Mouse (Mus musculus) limb, embryonic 13.5 days (tissue): Measurements from ENCODE around the gene Fli1. TPM values are rescaled to one million over a fixed set of nuclear protein-coding genes. Genes with fewer than 3 reads are reported as not detected.
A peak's percentile ranks its signal among the peaks of the same experiment; 100 is the strongest.

Source experiments
- ATAC-seq: fragments of 200-750 bp; cut with Nextera tagmentation; 2 replicates; pipeline ENCODE4 v1.8.0; 2017; ENCODE audit warnings: low read depth, moderate number of reproducible peaks, moderate TSS enrichment; ENCODE audit not compliant: low FRiP score
- H3K27ac ChIP-seq: fragments of 300-500 bp; sonication (generic); 2 replicates; pipeline ENCODE4 v1.5.1; 2015; ENCODE audit warnings: inconsistent platforms, mild to moderate bottlenecking, moderate library complexity
- H3K27me3 ChIP-seq: fragments of 300-500 bp; sonication (generic); 2 replicates; pipeline ENCODE4 v1.6.1; 2015; ENCODE audit warnings: mild to moderate bottlenecking, inconsistent platforms
- H3K36me3 ChIP-seq: fragments of 300-500 bp; sonication (generic); 2 replicates; pipeline ENCODE4 v1.6.1; 2015; ENCODE audit warnings: inconsistent platforms, mild to moderate bottlenecking, moderate library complexity
- H3K4me1 ChIP-seq: fragments of 300-500 bp; sonication (generic); 2 replicates; pipeline ENCODE4 v1.6.1; 2015; ENCODE audit warnings: inconsistent platforms
- H3K4me2 ChIP-seq: fragments of 300-500 bp; sonication (generic); replicated peaks from 2 replicates; pipeline ENCODE4 v1.6.1; 2015; ENCODE audit warnings: inconsistent platforms, mild to moderate bottlenecking, moderate library complexity
- H3K4me3 ChIP-seq: fragments of 300-500 bp; sonication (generic); 2 replicates; pipeline ENCODE4 v1.5.1; 2015; ENCODE audit warnings: moderate library complexity, mild to moderate bottlenecking, inconsistent platforms
- H3K9ac ChIP-seq: fragments of 300-500 bp; sonication (generic); 2 replicates; pipeline ENCODE4 v1.6.1; 2015; ENCODE audit warnings: mild to moderate bottlenecking, inconsistent platforms
- H3K9me3 ChIP-seq: fragments of 300-500 bp; sonication (generic); 2 replicates; pipeline ENCODE4 v1.6.1; 2016; ENCODE audit warnings: inconsistent platforms
- WGBS: fragments of 180-500 bp; shearing (Covaris S2); methylation state at CpG from one replicate; pipeline ENCODE4 v1.1.7; 2015; 5-methylcytosine and 5-hydroxymethylcytosine counted together
- polyA plus RNA-seq: library from polyadenylated mRNA; unstranded; fragments of >200 nt; fragmentation: Nextera tagmentation; extraction: Ambion mirVana; gene quantifications from 2 replicates; pipeline ENCODE4 v1.2.1, GENCODE M21; 2015

Gene Fli1
- polyA plus RNA-seq, 1 experiment from 2014 or later: 34.3 TPM

DNA sequence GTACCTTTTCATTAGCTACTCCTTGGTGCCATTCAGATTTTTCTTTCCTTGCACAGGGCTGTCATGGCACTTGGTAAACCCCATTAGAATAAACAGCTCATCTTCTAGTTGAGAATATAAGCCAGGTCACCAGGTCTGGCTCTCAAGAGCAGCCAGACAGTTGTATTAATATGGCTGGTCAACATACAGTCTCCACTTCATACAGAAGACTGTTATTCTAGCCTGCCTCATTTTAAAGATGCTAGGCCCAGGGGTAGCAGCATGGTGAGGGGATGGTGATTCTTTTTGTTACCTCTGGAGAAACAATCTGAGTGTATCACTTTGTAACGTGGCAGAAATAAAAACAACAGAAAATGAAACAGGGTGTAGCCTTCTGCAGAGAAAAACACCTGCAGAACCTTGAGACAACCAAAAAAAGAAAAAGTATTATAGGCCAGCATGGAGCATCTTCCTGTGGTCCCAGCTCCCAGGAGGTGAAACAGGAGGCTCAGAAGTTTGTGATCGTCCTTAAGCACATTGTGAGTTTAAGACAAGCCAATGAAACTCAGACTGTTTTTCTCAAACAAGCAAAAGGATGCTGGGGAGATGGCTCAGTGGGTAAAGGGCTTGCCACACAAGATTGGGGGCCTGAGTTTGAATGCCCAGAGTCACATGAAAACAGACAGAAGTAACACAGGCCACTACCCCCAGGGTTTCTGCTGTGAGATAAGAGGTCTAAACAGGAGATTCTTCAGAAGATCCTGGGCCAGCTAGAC is 7.3 kb downstream of the Fli1 start:
- ATAC-seq: no peak
- H3K4me2 ChIP-seq: no peak overlapping the region
- no peak overlapping the region for H3K4me3 ChIP-seq
- H3K9ac ChIP-seq: no peak overlapping the region
- 60% methylated on average over 2 of the region's 2 CpGs for WGBS
- no peak overlapping the region for H3K27ac ChIP-seq
- H3K4me1 ChIP-seq: peaks cover 49% of the 10 kb centered on the region
- no peaks in the 10 kb centered on the region for H3K27me3 ChIP-seq
- peaks cover 4% of the 10 kb centered on the region; the same call in 1 of the 2 replicates for H3K36me3 ChIP-seq
- H3K9me3 ChIP-seq: no peaks in the 10 kb centered on the region

DNA sequence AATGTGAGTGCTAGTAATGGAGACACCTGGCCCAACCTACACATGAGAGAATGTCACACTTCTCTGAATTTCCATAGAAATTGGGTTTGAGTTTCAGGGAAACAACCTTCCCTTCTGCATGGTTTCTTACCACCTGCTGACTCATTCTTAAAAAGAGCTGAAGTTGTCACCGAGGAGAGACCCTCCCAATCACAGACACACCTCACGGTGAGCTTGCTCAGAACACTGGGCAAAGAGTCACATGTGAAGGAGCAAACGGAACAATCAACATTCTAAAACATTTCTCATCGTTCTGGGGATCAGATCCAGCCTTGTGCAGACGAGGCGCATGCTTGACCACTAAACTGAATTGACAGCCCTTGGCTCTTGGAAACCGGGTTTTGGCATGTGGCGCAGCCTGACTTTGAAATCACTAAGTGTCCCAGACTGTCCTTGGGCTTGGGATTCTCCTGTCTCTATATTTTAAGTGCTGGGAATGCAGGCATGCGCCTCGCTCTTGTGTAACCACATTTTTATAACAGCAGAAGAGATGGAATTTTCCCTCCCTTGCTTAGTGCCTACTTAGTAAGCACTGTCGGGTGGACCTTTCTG is 8.5 kb downstream of the Fli1 start:
- ATAC-seq: no peak
- H3K9me3 ChIP-seq: no peaks in the 10 kb centered on the region
- peaks cover 4% of the 10 kb centered on the region; the same call in 1 of the 2 replicates for H3K36me3 ChIP-seq
- H3K9ac ChIP-seq: no peak overlapping the region
- WGBS: 79% methylated on average over 11 of the region's 11 CpGs
- H3K4me3 ChIP-seq: no peak overlapping the region
- H3K27ac ChIP-seq: no peak overlapping the region
- H3K27me3 ChIP-seq: no peaks in the 10 kb centered on the region
- no peak overlapping the region for H3K4me2 ChIP-seq
- peaks cover 43% of the 10 kb centered on the region for H3K4me1 ChIP-seq

GRCm38 (mm10) chr9:32531588-32531987 is 11.1 kb downstream of the Fli1 start:
- ATAC-seq: no peak
- H3K4me3 ChIP-seq: no peak overlapping the region
- H3K4me1 ChIP-seq: peaks cover 22% of the 10 kb centered on the region; the same call in 1 of the 2 replicates
- no peak overlapping the region for H3K9ac ChIP-seq
- no peak overlapping the region for H3K4me2 ChIP-seq
- H3K9me3 ChIP-seq: no peaks in the 10 kb centered on the region
- no peaks in the 10 kb centered on the region for H3K27me3 ChIP-seq
- H3K36me3 ChIP-seq: peaks cover 6% of the 10 kb centered on the region; the same call in 1 of the 2 replicates
- WGBS: 81% methylated on average over 4 of the region's 4 CpGs
- 0 out of 2 replicates have a peak overlapping the region, but pooled peaks have one; percentile 28 for H3K27ac ChIP-seq

- no peaks in the 10 kb centered on the region for H3K9me3 ChIP-seq
- H3K27me3 ChIP-seq: no peaks in the 10 kb centered on the region
- WGBS: 64% methylated on average over 1 of the region's 1 CpGs
- no peak overlapping the region for H3K27ac ChIP-seq
- H3K4me2 ChIP-seq: no peak overlapping the region
- peaks cover 6% of the 10 kb centered on the region; the same call in 1 of the 2 replicates for H3K36me3 ChIP-seq
- no peak overlapping the region for H3K4me3 ChIP-seq
- H3K4me1 ChIP-seq: peaks cover 22% of the 10 kb centered on the region; the same call in 1 of the 2 replicates
- no peak overlapping the region for H3K9ac ChIP-seq
- ATAC-seq: no peak
Measured at GRCm38 (mm10) chr9:32530975-32531374, 11.7 kb downstream of the Fli1 start.

DNA sequence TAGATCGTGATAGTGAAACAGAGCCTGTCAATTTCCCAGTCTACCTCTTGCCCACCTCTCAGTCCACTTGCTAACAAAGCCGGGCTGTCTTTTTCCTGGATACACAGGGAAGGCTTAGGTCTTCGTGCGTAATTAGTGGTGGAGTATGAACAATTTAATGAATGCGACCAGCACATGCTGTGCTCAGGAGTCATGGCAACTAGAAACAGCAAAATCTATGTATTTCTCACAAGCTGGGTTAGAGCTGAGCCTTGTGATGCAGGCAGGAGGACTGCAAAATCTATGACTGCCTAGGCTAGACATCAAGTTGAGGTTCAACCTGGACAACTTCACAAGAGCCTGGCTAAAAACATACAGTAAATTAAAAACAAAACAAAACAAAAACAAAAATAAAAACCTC is 12.5 kb downstream of the Fli1 start:
- Histone ChIP-seq H3K9ac (no peak overlapping the region), H3K4me3 (no peak overlapping the region), H3K4me1 (peaks cover 19% of the 10 kb centered on the region; the same call in 1 of the 2 replicates), H3K27ac (peak overlapping the region; percentile 33; the same call in 1 of the 2 replicates), H3K27me3 (no peaks in the 10 kb centered on the region), H3K4me2 (no peak overlapping the region), H3K36me3 (peaks cover 8% of the 10 kb centered on the region; the same call in 1 of the 2 replicates), H3K9me3 (no peaks in the 10 kb centered on the region)
- 78% methylated on average over 5 of the region's 5 CpGs for WGBS
- no peak for ATAC-seq

DNA sequence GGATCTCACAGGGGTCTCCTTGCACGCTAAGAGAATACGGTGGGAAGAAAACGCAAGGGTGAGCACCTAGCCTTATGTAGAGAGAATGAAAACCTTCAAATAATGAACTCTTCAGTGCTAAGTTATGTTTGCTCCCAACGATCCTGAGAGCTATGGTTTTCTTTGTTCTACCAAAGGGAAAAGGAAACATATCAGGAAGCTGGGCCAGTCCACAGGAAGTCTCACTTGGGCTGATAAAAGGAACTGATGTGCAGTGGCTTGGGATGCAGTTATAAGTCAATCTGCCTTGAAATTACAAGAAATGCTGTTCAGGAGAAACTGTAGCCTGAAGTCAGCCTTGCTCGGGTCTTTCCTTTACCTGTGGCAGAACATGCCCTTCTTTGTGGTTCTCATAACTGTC is 13.1 kb downstream of the Fli1 start:
- no peak overlapping the region for H3K27ac ChIP-seq
- no peaks in the 10 kb centered on the region for H3K27me3 ChIP-seq
- no peaks in the 10 kb centered on the region for H3K9me3 ChIP-seq
- no peak overlapping the region for H3K9ac ChIP-seq
- no peak overlapping the region for H3K4me2 ChIP-seq
- no peak overlapping the region for H3K4me3 ChIP-seq
- no peak for ATAC-seq
- WGBS: 86% methylated on average over 5 of the region's 5 CpGs
- H3K36me3 ChIP-seq: peaks cover 10% of the 10 kb centered on the region; the same call in 1 of the 2 replicates
- H3K4me1 ChIP-seq: peaks cover 19% of the 10 kb centered on the region; the same call in 1 of the 2 replicates

DNA sequence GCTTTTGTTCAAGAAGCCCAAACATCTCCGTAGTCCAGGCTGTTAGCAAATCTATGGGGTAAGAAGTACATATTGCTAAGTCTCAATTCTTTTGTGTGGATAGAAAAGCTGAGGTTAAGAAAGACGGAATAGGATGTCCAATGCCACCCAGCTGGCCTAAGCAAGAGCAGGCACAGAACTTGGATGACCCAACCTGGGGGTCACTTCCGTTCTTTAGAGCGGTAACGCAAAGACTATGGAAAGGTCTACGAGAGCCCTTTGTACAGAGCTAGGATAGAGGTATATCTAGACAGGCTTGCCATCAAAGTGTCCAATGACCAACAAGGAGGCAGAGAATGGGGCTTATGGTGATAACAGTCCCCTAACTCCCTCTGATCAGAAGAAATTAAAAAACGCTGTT is 15.3 kb downstream of the Fli1 start:
- WGBS: 90% methylated on average over 7 of the region's 7 CpGs
- H3K36me3 ChIP-seq: peaks cover 6% of the 10 kb centered on the region; the same call in 1 of the 2 replicates
- peaks cover 11% of the 10 kb centered on the region; the same call in 1 of the 2 replicates for H3K4me1 ChIP-seq
- no peaks in the 10 kb centered on the region for H3K9me3 ChIP-seq
- ATAC-seq: no peak
- no peak overlapping the region for H3K4me2 ChIP-seq
- no peak overlapping the region for H3K9ac ChIP-seq
- H3K27me3 ChIP-seq: no peaks in the 10 kb centered on the region
- H3K27ac ChIP-seq: no peak overlapping the region
- no peak overlapping the region for H3K4me3 ChIP-seq

GRCm38 (mm10) chr9:32525787-32526186 is 16.9 kb downstream of the Fli1 start:
- WGBS: 82% methylated on average over 5 of the region's 5 CpGs
- peaks cover 17% of the 10 kb centered on the region; the same call in 1 of the 2 replicates for H3K4me1 ChIP-seq
- no peaks in the 10 kb centered on the region for H3K9me3 ChIP-seq
- peaks cover 6% of the 10 kb centered on the region; the same call in 1 of the 2 replicates for H3K36me3 ChIP-seq
- H3K9ac ChIP-seq: no peak overlapping the region
- H3K4me3 ChIP-seq: no peak overlapping the region
- H3K4me2 ChIP-seq: no peak overlapping the region
- no peaks in the 10 kb centered on the region for H3K27me3 ChIP-seq
- ATAC-seq: no peak
- H3K27ac ChIP-seq: no peak overlapping the region

DNA sequence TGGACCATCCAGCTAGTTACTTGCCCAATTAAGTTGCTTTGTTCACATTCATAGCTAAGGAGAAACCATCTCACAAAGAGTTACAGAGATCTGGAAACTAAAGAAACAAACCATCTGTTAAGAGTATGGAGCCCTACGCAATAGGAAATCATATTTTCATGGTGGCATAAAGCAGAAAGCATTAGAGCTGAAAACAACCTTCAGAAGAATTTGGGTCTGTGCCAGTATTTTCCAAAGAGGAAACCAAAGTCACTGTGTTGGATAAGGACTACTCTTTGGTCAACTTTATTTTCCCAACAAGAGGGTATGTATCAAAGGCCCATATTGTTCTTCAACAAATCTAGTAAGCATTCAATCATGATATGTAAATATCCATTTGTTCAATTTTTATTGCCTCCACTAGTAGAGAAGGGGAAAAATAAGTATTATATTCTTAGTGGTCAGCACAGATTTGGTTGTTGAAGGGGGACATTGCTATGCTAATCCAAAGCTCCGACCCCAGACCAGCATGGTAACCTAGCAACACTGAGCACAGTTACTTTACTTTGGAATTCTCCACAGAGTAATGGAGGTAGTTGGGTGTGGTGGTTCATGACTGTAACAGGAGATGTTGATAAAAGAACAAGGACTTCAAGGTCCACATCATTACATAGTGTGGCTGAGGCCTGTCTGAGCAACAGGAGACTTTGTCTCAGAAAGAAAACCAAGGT is 20.0 kb downstream of the Fli1 start:
- WGBS: 67% methylated on average over 2 of the region's 2 CpGs
- Histone ChIP-seq H3K4me2 (no peak overlapping the region), H3K4me1 (peaks cover 42% of the 10 kb centered on the region), H3K36me3 (peaks cover 4% of the 10 kb centered on the region; the same call in 1 of the 2 replicates), H3K9ac (no peak overlapping the region), H3K27ac (no peak overlapping the region), H3K9me3 (no peaks in the 10 kb centered on the region), H3K4me3 (no peak overlapping the region), H3K27me3 (no peaks in the 10 kb centered on the region)
- no peak for ATAC-seq

DNA sequence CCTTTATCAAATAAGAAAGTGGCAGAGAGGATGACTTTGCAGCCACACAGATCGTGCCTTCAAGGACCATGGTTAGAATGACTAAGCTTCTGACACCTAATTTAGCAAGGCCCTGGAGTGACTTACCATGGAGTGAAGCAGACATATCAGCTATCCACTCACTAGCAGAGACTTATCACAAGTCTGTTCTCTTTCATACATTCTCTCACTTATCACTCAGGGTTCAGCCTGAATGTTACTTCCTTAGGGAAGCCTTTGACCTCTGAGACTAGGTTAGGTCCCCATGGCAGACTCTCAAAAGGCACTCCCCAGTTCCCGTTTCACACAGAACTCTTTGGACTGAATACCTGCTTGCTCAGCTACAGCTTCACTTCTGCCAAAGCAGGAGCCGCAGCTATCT is 21.3 kb downstream of the Fli1 start:
- H3K36me3 ChIP-seq: peaks cover 4% of the 10 kb centered on the region; the same call in 1 of the 2 replicates
- H3K4me2 ChIP-seq: no peak overlapping the region
- no peak overlapping the region for H3K27ac ChIP-seq
- peaks cover 53% of the 10 kb centered on the region for H3K4me1 ChIP-seq
- 67% methylated on average over 3 of the region's 3 CpGs for WGBS
- H3K9me3 ChIP-seq: no peaks in the 10 kb centered on the region
- H3K4me3 ChIP-seq: no peak overlapping the region
- H3K9ac ChIP-seq: no peak overlapping the region
- ATAC-seq: no peak
- H3K27me3 ChIP-seq: no peaks in the 10 kb centered on the region

GRCm38 (mm10) chr9:32520821-32521220 is 21.8 kb downstream of the Fli1 start:
- no peak overlapping the region for H3K4me3 ChIP-seq
- peaks cover 58% of the 10 kb centered on the region for H3K4me1 ChIP-seq
- H3K9ac ChIP-seq: no peak overlapping the region
- H3K27ac ChIP-seq: no peak overlapping the region
- WGBS: 68% methylated on average over 6 of the region's 6 CpGs
- no peaks in the 10 kb centered on the region for H3K9me3 ChIP-seq
- peaks cover 4% of the 10 kb centered on the region; the same call in 1 of the 2 replicates for H3K36me3 ChIP-seq
- no peaks in the 10 kb centered on the region for H3K27me3 ChIP-seq
- H3K4me2 ChIP-seq: no peak overlapping the region
- no peak for ATAC-seq
